Mouse (Mus musculus) CH12.LX (cell line): ENCODE measurements around the gene Arid5b.

Experiments used
- CHD2 ChIP-seq: IDR thresholded peaks from 2 replicates; pipeline ENCODE4 v1.6.1; 2011; ENCODE audit warnings: low read length, improper control_type of control experiment
- CTCF ChIP-seq, 2 experiments: IDR thresholded peaks in 1 of 2; conservative IDR thresholded peaks in 1 of 2; 2 replicates each; pipeline ENCODE4 v1.5.1; 2011 to 2012; ENCODE audit warnings: low read depth in 2 of 2, low read length in 2 of 2, improper control_type of control experiment in 1 of 2, inconsistent platforms in 1 of 2, mild to moderate bottlenecking in 1 of 2, moderate library complexity in 1 of 2
- KAT2A ChIP-seq: IDR thresholded peaks from 2 replicates; pipeline ENCODE4 v1.6.1; 2012; ENCODE audit warnings: low read length, improper control_type of control experiment, inconsistent platforms; ENCODE audit not compliant: insufficient replicate concordance
- MAFK ChIP-seq: IDR thresholded peaks from 2 replicates; pipeline ENCODE4 v1.6.1; 2011; ENCODE audit warnings: low read length, improper control_type of control experiment; ENCODE audit not compliant: insufficient replicate concordance
- MAX ChIP-seq: IDR thresholded peaks from 2 replicates; pipeline ENCODE4 v1.6.1; 2011; ENCODE audit warnings: low read length, improper control_type of control experiment
- NELFE ChIP-seq: IDR thresholded peaks from 2 replicates; pipeline ENCODE4 v1.6.1; 2011; ENCODE audit warnings: low read depth, low read length, improper control_type of control experiment
- PAX5 ChIP-seq: IDR thresholded peaks from 2 replicates; pipeline ENCODE4 v1.6.1; 2012; ENCODE audit warnings: low read length, inconsistent platforms, mixed read lengths
- RCOR1 ChIP-seq: conservative IDR thresholded peaks from 2 replicates; pipeline ENCODE4 v1.6.1; 2012; ENCODE audit warnings: low read depth, mild to moderate bottlenecking, inconsistent platforms, low read length, improper control_type of control experiment

GRCm38 (mm10) chr10:68238182-68238581 is 40.4 kb downstream of the Arid5b start:
- TF ChIP-seq CHD2 (no peak), CTCF (conservative IDR thresholded peaks at IDR 0.05 in 1 of 2, IDR thresholded peaks at IDR 0.05 in 1 of 2; ENCODE audit: low read depth in 2 of 2, low read length in 2 of 2) (no peak), RCOR1 (no peak), MAFK (no peak), NELFE (no peak), MAX (no peak), KAT2A (no peak), PAX5 (no peak)
